Mouse (Mus musculus): ENCODE data around the gene Pcolce.

DNA sequence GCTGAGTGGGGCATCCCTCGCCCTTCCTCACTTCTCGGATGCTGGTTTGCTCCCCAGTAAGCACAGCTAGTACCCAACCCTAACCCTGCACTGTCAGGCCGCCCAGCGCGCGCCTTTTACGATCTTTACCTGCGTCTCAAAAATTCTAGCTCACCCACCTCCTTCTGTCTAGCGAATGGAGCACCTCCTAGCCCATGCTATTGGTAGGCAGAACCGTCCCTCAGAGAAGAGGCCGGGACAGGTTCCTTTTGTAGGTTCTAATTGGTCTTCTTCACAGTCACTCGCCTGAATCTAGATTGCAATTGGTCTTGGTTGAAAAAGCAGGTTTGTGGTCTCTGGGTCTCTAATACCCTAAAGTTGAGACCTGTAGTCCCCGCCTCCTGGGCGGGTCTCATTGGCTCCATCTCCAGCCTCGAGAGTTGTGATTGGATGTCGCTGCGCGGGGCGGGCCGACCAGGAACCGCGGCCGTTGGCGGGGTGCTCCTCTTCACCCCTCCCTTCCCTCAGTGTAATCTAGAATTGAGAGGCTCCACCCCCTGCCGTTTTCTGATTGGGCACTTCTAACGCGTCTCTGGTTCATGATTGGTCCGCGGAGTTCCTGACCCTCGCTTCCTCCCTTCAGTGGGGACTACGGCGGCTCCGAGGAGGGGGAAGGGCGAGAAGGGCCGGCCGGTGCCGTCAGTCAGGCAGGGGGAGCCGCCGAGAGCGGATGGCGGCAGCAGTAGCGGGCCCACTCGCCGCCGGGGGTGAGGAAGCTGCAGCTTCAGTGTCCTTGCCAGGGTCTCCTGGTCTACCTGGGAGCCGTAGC lies 15.1 kb upstream of the Pcolce start, which contains the start of the genes Fbxo24, Lrch4 and Gm20605:
- TF ChIP-seq CTCF (IDR thresholded peaks at IDR 0.05; ENCODE audit: low read depth) (0 out of 2 replicates have a peak, but pooled peaks have one; percentile 34), EP300 (IDR thresholded peaks at IDR 0.05; ENCODE audit: low read depth) (peak; percentile 52; the same call in 1 of the 2 replicates)

Measured in liver, embryonic 14.5 days (tissue).